Mouse (Mus musculus): ENCODE data around the gene Fam83g.

DNA sequence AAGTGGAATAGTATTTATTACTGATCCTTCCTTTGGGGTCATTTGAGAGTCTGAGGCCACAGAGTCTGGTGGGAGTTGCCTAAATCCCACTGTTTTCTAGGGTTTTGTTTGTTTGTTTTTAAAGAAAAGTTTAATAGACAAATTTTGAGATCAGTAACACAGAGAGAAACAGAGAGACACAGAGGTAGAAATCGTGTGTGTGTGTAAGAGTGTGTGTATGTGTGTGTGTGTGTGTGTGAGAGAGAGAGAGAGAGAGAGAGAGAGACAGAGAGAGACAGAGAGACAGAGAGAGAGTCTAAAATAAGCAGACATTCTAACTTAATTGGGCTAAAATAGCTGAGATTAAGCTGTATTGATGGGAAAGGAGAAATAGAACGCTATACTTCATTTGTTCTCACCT is 30.3 kb upstream of the Fam83g start:
- TF ChIP-seq CTCF (IDR thresholded peaks at IDR 0.05; ENCODE audit: borderline replicate concordance, extremely low read depth, insufficient read depth, insufficient read length) (no peak), POLR2A (IDR thresholded peaks at IDR 0.05; ENCODE audit: borderline replicate concordance, extremely low read depth, insufficient read depth, insufficient read length, poor library complexity, severe bottlenecking) (no peak)
